Mouse (Mus musculus) brain, embryonic 14.5 days (tissue): ENCODE results near the gene Tubd1. TPM values are rescaled to one million over a fixed set of nuclear protein-coding genes. Genes with fewer than 3 reads are reported as not detected.

Source experiments
- DNase-seq: peaks from one replicate; pipeline ENCODE4 v3.0.0-alpha.2; 2011; ENCODE audit warnings: low read depth
- CTCF ChIP-seq: fragments of 200-500 bp; IDR thresholded peaks from 2 replicates; pipeline ENCODE4 v1.5.1; 2012; ENCODE audit warnings: inconsistent platforms, mild to moderate bottlenecking, moderate library complexity, borderline replicate concordance; ENCODE audit not compliant: insufficient read depth, insufficient read length; ENCODE audit errors: extremely low read depth
- POLR2A ChIP-seq: fragments of 200-500 bp; IDR thresholded peaks from 2 replicates; pipeline ENCODE4 v1.6.1; 2012; ENCODE audit warnings: mild to moderate bottlenecking, inconsistent platforms, borderline replicate concordance; ENCODE audit not compliant: poor library complexity, insufficient read depth, insufficient read length, severe bottlenecking; ENCODE audit errors: extremely low read depth
- polyA plus RNA-seq: library from polyadenylated mRNA; depleted of rRNA; stranded (reverse); fragments of >200 nt; gene quantifications from 2 replicates; pipeline ENCODE4 v1.2.3, GENCODE M21; 2012

The Tubd1 gene
- polyA plus RNA-seq, 1 experiment, result 4.4 TPM

DNA sequence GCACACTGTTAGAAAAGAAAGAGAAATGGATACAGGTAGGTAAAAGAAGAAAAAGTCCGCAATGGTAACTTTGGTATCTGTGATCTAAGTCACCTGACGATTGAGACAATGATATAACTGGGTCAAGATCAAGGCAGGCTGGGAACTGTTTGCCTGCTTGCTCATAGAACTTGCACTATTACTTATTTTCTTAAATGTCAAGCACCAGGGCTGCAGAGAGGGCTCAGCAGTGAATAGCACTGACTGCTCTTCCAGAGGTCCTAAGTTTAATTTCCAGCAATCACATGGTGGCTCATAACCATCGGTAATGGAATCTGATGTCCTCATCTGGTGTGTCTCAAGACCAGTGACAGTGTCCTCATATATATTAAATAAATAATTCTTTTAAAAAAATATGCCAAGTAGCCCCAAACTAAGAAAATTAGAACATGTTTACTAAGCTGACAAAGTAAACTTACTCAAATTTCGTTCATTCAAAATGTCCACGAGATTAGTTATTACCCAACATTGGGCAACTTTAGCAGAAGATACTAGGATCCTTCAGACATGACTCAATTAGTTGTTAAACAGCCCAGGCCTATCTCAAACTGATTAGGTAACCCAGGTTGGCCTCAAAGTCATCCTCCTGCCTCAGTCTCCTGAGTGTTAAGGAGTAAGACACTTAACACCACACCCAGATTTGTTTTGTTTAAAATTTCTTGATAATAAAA lies 10.4 kb upstream of the Tubd1 start:
- TF ChIP-seq POLR2A, result no peak
- TF ChIP-seq CTCF, result no peak
- no peak for DNase-seq

DNA sequence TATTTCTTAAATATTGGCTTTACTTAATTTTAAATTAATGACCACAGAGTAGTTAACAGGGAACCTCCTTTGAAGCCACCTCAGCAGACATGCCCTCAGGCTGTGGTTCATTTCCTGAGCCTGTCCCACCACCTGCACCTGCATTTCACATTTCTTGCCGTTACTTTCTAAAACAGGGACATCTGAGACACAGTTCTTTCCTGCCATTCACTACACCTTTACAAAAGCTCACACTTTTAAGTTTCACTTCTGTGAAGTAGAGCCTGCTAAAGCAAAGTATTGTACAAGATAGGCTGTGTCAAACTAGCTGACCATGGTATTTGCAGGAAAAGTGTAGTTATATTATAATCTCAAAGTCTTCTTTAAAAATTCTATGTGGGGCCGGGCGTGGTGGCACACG lies 6.0 kb upstream of the Tubd1 start:
- DNase-seq, result no peak
- TF ChIP-seq CTCF (no peak), POLR2A (no peak)

DNA sequence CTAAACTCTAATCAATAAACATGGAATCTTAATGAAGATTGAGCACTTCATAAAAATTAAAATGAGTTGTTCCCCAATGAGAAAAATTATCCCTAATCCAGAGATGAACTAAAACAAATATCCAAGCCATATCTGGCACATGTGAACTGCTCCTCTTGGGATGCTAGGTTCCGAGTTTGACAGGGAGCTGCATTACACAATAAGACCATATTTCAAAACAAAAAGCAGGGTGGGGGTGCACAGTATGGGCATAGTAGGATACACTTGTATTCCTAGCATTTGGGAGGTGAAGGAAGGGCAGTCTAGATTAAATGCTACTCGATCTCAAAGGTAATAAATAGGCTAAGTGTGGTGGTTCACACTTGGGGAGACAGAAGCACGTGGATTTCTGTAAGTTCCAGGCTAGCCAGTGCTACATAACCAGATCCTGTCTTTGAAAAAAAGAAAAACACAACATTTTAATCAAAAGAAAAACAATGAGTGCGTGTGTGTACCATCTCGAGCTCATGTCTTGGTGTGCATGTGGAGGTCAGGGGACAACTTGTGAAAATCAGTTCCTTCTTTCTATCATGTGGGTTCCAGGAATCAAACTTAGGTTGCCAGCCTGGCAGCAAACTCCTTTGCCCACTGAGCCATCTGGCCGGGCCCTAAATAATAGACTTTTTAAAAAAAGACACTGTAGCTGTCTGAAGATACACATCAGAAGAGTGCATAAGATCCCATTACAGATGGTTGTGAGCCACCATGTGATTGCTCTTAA lies 4.9 kb upstream of the Tubd1 start:
- DNase-seq, result no peak
- TF ChIP-seq POLR2A (no peak), CTCF (no peak)

DNA sequence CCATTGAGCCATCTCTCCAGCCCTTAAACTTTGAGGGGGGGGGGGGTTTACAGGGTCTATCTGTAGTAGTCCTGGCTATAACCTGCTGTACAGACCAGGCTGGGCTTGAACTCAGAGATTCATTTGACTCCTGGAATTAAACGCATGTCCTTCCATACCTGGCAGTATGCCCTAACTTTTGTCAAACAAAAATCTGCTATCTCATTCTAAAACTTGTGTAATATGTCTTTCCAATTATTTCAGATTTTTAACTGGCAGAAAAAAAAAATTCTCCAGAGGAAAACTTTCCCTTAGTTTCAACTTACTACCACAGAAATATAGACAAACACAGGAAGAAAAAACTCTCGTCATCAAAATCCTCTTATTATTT lies 4.3 kb upstream of the Tubd1 start:
- DNase-seq, result no peak
- TF ChIP-seq CTCF (no peak), POLR2A (no peak)

DNA sequence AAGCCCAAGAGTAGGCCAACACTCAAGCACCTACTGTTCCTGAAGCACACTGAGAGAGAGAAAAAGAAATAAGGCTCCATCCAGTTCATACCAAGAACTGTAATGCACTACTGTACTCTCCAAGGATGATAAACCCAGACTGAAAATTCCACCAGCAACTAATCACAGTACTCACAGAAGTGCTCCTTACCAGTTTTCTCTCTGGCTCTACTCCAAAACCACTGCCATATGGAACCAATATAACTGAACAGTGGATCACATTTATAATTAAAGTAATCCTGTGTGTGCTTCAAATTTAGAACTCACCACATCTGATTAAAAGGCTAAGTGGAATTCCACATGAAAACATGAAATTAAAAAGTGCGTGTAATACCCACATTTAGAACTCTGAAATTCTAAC lies 1.9 kb upstream of the Tubd1 start:
- DNase-seq, result peak; percentile 2
- TF ChIP-seq POLR2A (no peak), CTCF (no peak)

DNA sequence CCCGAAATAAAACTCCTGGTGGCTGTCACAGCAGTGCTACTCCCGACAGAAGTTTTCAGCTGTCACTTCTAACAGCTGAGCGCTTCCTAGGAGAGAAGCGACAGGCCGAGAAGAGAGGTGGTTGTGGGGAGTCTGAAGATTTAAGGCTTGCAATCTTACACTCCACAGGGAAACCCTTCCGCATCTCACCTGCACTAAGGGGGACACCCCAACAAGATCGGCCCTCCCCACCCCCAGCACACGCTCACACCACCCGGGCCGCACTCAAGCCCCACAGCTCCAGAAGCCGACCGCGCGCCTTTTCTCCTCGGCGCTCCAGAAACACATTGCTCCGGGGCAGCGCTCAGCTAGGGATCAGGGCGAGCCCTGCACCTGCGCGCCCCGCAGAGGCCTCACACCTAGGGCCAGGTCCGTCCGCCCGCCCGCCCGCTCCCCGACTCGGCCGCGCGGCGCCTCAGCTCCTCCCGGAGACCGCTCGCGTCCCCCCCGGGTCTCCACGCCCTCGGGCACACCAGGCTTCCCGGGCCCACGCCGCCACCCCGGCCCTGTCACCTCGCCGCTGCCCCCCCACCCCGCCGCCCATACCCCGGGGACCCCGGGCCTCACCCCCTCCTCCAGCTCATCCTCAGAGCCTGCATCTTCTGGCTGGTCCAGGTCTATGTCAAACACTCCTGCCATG lies 692 bp upstream of the Tubd1 start:
- TF ChIP-seq POLR2A (no peak), CTCF (no peak)

DNA sequence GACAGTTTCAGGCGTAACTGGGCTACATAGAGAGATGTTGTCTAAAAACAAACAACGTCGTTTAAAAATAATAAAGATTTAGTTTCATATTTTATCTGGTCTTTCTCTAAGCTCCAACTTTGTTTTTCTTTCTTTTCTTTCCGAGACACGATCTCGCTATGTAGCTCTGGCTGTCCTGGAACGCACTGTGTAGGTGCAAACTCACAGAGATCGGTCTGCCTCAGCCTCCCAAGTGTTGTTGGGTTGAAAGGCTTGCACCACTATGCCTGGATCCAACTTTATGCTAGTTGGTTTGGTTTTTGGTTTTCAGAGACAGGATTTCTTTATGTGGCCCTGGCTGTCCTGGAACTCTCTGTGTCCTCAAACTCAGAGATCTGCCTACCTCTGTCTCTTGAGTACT lies 765 bp downstream of the Tubd1 start:
- no peak for DNase-seq
- no peak for TF ChIP-seq POLR2A
- TF ChIP-seq CTCF, result no peak

More for the DNA sequence above, 692 bp upstream of the Tubd1 start:
- DNase-seq, result peak; percentile 27

DNA sequence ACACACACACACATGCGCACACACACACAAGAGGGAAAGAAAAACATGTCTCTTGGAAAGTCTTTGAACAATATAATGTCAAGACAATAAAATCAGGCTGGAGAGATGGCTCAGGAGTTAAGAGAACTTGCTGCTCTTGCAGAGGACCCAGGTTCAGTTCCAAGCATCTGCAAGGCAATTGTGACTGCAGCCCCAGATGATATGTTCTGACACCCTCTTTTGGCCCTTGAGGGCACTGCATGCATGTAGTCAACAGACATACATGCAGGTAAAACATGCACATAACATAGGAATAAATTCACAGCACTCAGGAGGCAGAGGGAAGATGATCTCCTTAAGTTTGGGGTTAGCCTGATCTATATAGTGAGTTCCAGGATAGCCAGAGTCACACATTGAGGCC lies 2.6 kb downstream of the Tubd1 start:
- no peak for DNase-seq
- no peak for TF ChIP-seq POLR2A
- no peak for TF ChIP-seq CTCF

DNA sequence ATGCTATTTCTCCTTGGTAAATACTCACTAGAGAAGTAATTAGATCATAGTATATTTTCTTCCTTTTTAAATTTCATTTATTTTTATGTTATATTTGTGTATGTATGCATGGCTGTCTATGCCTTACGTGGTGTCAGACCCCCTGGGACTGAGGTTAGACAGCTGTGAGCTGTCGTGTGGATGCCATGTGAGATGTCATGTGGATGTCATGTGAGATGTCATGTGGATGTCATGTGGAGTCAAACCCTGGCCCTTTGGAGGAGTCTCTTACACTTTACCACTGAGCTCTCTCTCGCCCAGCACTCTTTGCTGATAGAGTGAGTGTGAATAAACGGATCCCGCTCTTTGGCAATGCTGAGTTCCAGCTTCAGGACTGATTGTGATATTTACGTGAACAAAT lies 8.7 kb downstream of the Tubd1 start:
- no peak for TF ChIP-seq CTCF
- no peak for DNase-seq

DNA sequence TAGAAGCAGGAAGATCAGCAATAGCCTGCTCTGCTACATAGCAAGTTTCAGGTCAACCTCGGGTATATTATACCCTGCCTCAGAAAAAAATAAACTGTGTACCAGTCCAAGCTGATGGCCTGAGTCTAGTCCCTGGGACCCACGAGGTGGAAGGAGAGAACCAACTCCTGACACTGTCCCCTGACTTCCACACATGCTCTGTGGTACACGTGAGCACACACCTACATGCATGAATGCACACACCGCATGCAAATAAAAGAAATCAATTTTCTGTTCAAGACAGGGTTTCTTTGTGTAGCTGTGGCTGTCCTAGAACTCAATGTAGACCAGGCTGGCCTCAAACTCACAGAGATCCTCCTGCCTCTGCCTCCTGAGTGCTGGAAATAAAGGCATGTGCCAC lies 13.5 kb downstream of the Tubd1 start:
- TF ChIP-seq POLR2A (no peak), CTCF (no peak)
- no peak for DNase-seq

DNA sequence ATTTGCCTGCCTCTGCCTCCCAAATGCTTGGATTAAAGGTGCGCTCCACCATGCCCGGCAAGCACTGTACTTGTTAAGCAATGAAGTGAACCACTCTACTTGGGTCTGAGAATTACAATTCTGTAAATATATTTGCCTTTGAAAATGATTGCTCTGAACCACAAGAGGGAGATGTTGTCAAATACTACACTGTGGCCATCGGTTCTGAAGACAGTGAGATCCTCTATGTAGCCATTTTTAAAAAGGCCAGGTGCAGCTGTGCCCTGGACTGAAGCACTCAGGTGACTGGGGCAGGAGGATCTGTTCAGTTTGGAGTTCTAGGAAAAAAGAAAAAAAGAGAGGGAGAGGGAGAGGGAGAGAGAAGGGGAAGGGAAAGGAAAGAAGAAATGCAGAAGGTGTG lies 23.6 kb downstream of the Tubd1 start:
- TF ChIP-seq POLR2A (no peak), CTCF (no peak)
- DNase-seq, result peak; percentile 52
